Mouse (Mus musculus): Measurements from ENCODE around the gene Sh2d3c.

GRCm38 (mm10) chr2:32734933-32735332, 14.1 kb downstream of the Sh2d3c start:
- TF ChIP-seq POLR2A (IDR thresholded peaks at IDR 0.05; ENCODE audit: control insufficient read depth, extremely low read depth, insufficient read depth, low read length, poor library complexity) (no peak), CTCF (IDR thresholded peaks at IDR 0.05; ENCODE audit: borderline replicate concordance, control insufficient read depth, extremely low read depth, insufficient read depth, low read length, poor library complexity) (no peak)
